Mouse (Mus musculus) T-helper 1 cell (primary cell): ENCODE results near the gene Kcnj14.

Experiments used
- in situ Hi-C: fragments of 300-600 bp; cut with MboI, MseI; formaldehyde crosslinking; loops from one replicate; pipeline ENCODE4 v1.15.1; 2025; ENCODE audit warnings: high pct_unique_total_duplicates

Gene Kcnj14

GRCm38 (mm10) chr7:45767500-45767899 is 57.1 kb downstream of the Kcnj14 start:
- in situ Hi-C loops = no loop called here

- in situ Hi-C loops = no loop called here
Measured at GRCm38 (mm10) chr7:45766764-45767163, 57.8 kb downstream of the Kcnj14 start.
